Mouse (Mus musculus) ES-Bruce4 (cell line): ENCODE results near the gene Ghrhr. TPM values are rescaled to one million over a fixed set of nuclear protein-coding genes. Genes with fewer than 3 reads are reported as not detected.
A peak's percentile ranks its signal among the peaks of the same experiment; 100 is the strongest.

ENCODE experiments used
- H3K27ac ChIP-seq: 2 replicates; pipeline ENCODE4 v1.5.1; 2012; ENCODE audit warnings: low read length, inconsistent platforms; ENCODE audit not compliant: insufficient read depth
- H3K27me3 ChIP-seq: 2 replicates; pipeline ENCODE4 v1.6.1; 2012; ENCODE audit warnings: mild to moderate bottlenecking, low read length, inconsistent platforms; ENCODE audit not compliant: control insufficient read depth, poor library complexity, insufficient read depth, severe bottlenecking
- H3K36me3 ChIP-seq: 2 replicates; pipeline ENCODE4 v1.6.1; 2012; ENCODE audit warnings: inconsistent platforms, mild to moderate bottlenecking, low read length, moderate library complexity; ENCODE audit not compliant: control insufficient read depth, poor library complexity, insufficient read depth, severe bottlenecking
- H3K4me1 ChIP-seq: one replicate; pipeline ENCODE4 v1.8.1; 2011; ENCODE audit warnings: low read length; ENCODE audit not compliant: control insufficient read depth, insufficient read depth
- H3K4me3 ChIP-seq: 2 replicates; pipeline ENCODE4 v1.5.1; 2011; ENCODE audit warnings: low read depth, mild to moderate bottlenecking, low read length
- H3K9ac ChIP-seq: 2 replicates; pipeline ENCODE4 v1.6.1; 2012; ENCODE audit warnings: low read depth, mild to moderate bottlenecking, inconsistent platforms; ENCODE audit not compliant: poor library complexity, severe bottlenecking
- H3K9me3 ChIP-seq: replicated peaks from 2 replicates; pipeline ENCODE4 v1.6.1; 2012; ENCODE audit warnings: mild to moderate bottlenecking, low read length, inconsistent platforms; ENCODE audit not compliant: control insufficient read depth, poor library complexity, insufficient read depth, severe bottlenecking
- CTCF ChIP-seq: IDR thresholded peaks from one replicate; pipeline ENCODE4 v1.8.1; 2011; ENCODE audit warnings: low read depth, low read length
- EP300 ChIP-seq: IDR thresholded peaks from 2 replicates; pipeline ENCODE4 v1.6.1; 2011; ENCODE audit warnings: low read depth, low read length; ENCODE audit not compliant: insufficient read depth
- POLR2A ChIP-seq: IDR thresholded peaks from one replicate; pipeline ENCODE4 v1.8.1; 2011; ENCODE audit warnings: low read length; ENCODE audit not compliant: insufficient read depth
- polyA plus RNA-seq: library from polyadenylated mRNA; stranded (reverse); fragments of >200 nt; gene quantifications from 2 replicates; pipeline ENCODE4 v1.2.4, GENCODE M21; 2011; ENCODE audit warnings: low read depth; ENCODE audit not compliant: missing spikeins, insufficient read depth, insufficient read length

The Ghrhr gene
- polyA plus RNA-seq, 1 experiment, result not detected

DNA sequence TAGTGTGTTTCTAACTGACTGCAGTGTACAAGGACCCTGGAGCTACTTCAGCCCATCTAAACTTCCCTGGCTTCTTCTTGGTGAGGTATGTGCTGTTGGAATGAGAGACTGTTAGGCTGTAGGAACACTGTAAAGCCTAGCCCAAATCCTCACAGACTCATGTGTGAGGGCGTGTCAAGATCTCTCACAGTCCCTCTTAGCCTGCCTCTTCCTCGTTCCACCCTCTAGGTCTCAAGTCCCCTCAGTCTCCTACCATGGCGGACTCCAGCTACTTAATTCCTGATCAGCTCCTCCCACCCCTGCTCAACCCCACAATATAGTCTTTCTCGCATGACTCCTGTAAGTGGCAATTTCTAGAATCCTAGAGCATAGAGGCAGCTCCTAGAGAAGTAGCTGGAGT lies 26.9 kb upstream of the Ghrhr start:
- no peaks in the 10 kb centered on the region for H3K27me3 ChIP-seq
- TF ChIP-seq CTCF (no peak), EP300 (no peak), POLR2A (no peak)

DNA sequence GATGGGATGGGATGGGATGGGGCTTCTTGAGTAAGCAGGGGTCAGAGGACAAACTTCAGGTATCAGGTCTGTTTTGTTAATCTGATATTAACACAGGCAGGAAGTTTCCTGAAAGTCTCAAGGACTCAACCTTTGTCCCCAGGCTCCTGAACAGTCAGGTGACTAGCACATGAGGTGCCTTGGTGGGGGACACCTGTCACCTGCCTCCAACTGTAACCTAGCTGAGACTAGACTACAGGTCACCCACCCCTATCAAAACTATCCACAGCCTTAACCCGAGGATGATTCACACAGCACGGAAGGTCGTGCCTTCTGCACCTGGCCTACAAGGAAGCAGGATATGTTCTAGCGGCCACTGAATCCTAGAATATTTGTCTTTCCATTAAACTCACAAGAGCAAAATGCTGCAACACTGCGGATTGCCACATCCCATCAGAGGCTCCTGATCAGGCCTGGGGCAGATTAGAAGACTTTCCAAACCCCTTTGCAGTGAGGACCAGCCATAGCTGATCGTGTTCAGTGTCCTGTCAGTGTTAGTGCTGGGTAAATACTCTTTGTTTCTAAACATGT lies 25.6 kb upstream of the Ghrhr start:
- no peak for TF ChIP-seq EP300
- TF ChIP-seq CTCF, result no peak
- no peak for TF ChIP-seq POLR2A
- Histone ChIP-seq H3K27me3 (no peaks in the 10 kb centered on the region), H3K9ac (no peak overlapping the region), H3K9me3 (no peaks in the 10 kb centered on the region), H3K36me3 (no peaks in the 10 kb centered on the region), H3K4me1 (peaks cover 3% of the 10 kb centered on the region), H3K27ac (no peak overlapping the region), H3K4me3 (no peak overlapping the region)

More for the DNA sequence above, 26.9 kb upstream of the Ghrhr start:
- Histone ChIP-seq H3K4me3 (no peak overlapping the region), H3K9ac (no peak overlapping the region), H3K36me3 (no peaks in the 10 kb centered on the region), H3K27ac (no peak overlapping the region), H3K9me3 (no peaks in the 10 kb centered on the region), H3K4me1 (no peaks in the 10 kb centered on the region)

DNA sequence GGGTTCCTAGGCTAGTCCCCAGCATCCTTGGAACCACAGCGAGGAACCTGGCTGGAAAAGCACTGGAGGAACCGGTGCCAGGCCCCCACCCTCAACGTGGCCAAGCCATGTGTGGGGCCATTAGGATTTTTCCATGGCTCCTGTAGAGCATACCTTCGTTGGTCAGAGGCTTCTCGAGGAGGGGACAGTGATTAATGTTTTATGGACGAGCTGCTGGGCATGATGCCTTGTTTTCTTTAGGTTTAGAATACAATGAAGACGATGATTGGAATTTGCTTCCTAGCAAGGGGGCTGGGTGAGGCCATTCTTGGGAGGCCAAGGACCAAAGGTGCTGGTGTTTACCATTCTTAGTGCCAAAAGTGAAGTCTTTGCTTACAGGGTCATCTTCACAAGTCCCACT lies 24.4 kb upstream of the Ghrhr start:
- TF ChIP-seq EP300 (no peak), POLR2A (no peak), CTCF (no peak)
- Histone ChIP-seq H3K9ac (no peak overlapping the region), H3K9me3 (no peaks in the 10 kb centered on the region), H3K4me3 (no peak overlapping the region), H3K27ac (no peak overlapping the region), H3K36me3 (no peaks in the 10 kb centered on the region), H3K27me3 (no peaks in the 10 kb centered on the region), H3K4me1 (peaks cover 5% of the 10 kb centered on the region)

DNA sequence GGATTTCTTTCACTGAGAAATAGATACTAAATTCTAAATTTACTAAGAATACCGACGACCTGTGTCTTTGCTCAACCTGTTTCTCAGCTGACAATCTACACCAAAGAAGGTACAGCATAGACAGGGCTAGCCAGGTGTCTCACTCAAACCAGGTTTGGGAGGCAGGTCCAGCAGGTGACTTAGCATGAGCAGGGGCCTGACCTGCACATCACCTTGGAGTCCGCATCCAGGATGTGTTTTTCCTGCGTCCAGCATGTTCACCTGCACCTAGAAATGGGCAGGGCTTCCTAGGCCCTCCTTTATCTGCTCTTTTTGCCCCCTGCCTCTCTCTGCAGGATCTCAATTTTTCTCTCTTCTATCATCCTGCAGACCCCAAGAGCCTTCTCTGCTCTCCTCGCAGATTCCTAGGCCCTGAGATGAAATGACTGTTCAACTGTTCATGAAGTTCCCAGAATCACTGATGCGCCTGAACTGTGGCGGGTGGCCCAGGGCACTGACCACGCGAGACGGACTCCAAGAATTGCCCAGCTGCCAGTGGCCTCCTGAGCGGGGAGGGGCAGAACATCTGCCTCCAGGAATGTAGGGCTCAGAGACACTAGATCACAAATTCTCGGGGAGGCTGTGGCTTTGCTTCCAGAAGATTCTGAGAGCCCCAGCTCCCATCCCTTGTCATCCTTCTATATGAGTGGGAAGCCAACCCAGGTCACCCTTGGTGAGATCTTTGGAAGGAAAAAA lies 22.2 kb upstream of the Ghrhr start:
- Histone ChIP-seq H3K9me3 (no peaks in the 10 kb centered on the region), H3K27me3 (no peaks in the 10 kb centered on the region), H3K4me1 (peaks cover 5% of the 10 kb centered on the region), H3K9ac (no peak overlapping the region), H3K27ac (no peak overlapping the region), H3K36me3 (no peaks in the 10 kb centered on the region), H3K4me3 (no peak overlapping the region)
- TF ChIP-seq CTCF, result no peak
- TF ChIP-seq EP300, result no peak
- TF ChIP-seq POLR2A, result no peak

DNA sequence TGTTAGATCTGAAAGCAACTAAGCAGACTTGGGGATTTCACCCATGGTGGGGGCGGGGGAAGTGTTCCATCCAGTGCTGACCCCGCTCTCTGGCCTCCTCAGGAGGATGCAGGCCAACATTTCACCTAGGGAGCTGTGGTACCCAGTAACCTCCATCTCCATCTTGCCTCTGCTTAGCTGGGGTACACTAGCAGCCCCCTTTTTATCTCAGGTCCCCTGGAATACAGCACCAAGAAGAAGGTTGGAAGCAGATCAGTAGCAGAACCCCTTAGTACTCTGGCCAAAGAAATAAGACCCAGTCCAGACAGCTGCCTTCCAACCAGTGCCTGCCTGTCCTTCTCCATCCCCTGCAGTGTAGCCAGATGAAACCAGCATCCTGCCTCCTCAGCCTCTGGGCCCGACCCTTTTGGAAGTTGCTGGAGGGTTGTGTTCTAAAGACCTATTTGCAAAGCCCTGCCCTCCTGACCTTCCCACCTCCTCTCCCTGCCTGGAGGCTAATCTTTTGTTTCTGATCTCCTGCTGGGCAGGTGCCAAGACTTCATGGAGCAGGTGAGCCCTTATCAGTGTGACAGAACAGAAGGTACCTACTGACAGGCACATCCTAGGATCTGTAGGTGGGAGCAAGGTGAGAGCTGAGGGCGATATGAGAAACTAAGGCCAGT lies 21.5 kb upstream of the Ghrhr start:
- H3K9me3 ChIP-seq, result no peaks in the 10 kb centered on the region
- TF ChIP-seq POLR2A (no peak), EP300 (0 out of 2 replicates have a peak, but pooled peaks have one; percentile 25)
- no peak overlapping the region for H3K4me3 ChIP-seq
- peaks cover 5% of the 10 kb centered on the region for H3K4me1 ChIP-seq
- H3K27ac ChIP-seq, result no peak overlapping the region
- no peak overlapping the region for H3K9ac ChIP-seq
- H3K27me3 ChIP-seq, result no peaks in the 10 kb centered on the region
- H3K36me3 ChIP-seq, result no peaks in the 10 kb centered on the region

DNA sequence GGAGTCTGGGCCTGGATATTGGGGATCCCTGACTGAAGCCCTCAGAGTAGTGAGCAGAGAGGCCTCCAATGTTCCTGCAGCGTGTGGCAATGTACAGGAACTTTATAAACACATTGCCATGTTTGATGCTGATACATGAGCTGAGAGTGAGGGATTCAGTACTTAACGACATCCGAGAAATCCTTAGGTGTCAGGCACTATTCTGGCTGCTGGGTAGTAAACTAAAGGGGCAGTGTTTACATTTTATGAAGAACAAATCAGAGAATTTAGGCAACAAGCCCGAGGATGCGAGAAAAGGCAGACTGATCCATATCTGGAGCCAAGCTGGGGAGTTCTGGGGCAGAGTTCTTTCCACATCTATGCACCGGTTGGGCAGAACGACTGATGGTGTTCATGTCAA lies 20.5 kb upstream of the Ghrhr start:
- H3K9ac ChIP-seq, result no peak overlapping the region
- TF ChIP-seq EP300, result no peak
- no peak for TF ChIP-seq POLR2A
- H3K4me1 ChIP-seq, result peaks cover 5% of the 10 kb centered on the region
- H3K27ac ChIP-seq, result no peak overlapping the region
- H3K36me3 ChIP-seq, result no peaks in the 10 kb centered on the region
- no peaks in the 10 kb centered on the region for H3K27me3 ChIP-seq
- no peaks in the 10 kb centered on the region for H3K9me3 ChIP-seq
- H3K4me3 ChIP-seq, result no peak overlapping the region
